9 mouse cellular contexts compared by ENCODE assay signal in genomic region chr7:144074718-144075117, GRCm38 (mm10).
DNase-seq lines count a peak whose midpoint lies in the region; ATAC-seq and TF ChIP-seq lines count a peak whose summit lies in the region.
"Had no signal": no experiment of that assay in that cellular context is flagged by ENCODE, and none has a peak within 500 bp of the region (broad histone marks: within the 10 kb centered on the region; RNA-seq: fewer than 3 reads in every experiment).

No protein-coding gene starts in this region.

- H3K27ac ChIP-seq in stomach, postnatal 0 days (replicated peaks): no peak overlapping the region
- H3K27ac ChIP-seq: macrophage had no signal

- DNase-seq in heart, adult 8-10 months (ENCODE audit: low spot score): peak; percentile 14
- no peak for DNase-seq in heart, adult 11 months
- peak; percentile 19 for DNase-seq in MN1 (ENCODE audit: low spot score)
- peak; percentile 85 to 92 for DNase-seq in cerebellum, postnatal 14 days
- DNase-seq in gastrocnemius, postnatal 25 days: peak; percentile 9
- DNase-seq in left cerebral cortex, adult 18-20 months (ENCODE audit: low spot score in 2 of 2): peak; percentile 75 to 86
- peak; percentile 27 to 34 for DNase-seq in monocyte, adult 2 months (ENCODE audit: low read depth in 1 of 2, low spot score in 2 of 2)
- peak; percentile 79 for DNase-seq in stomach, postnatal 0 days (ENCODE audit: low spot score)

- TF ChIP-seq CTCF in stomach, postnatal 0 days (IDR thresholded peaks at IDR 0.05; ENCODE audit: low read depth): peak; percentile 91

- peak; percentile 33; the same call in 1 of the 2 replicates for ATAC-seq in stomach, postnatal 0 days (ENCODE audit: low FRiP score, low TSS enrichment)

- H3K4me2 ChIP-seq in stomach, postnatal 0 days (replicated peaks; ENCODE audit: low read depth): no peak overlapping the region

- H3K9me3 ChIP-seq in stomach, postnatal 0 days (ENCODE audit: control insufficient read depth, low read length): no peaks in the 10 kb centered on the region

- 20% methylated on average over 3 of the region's 3 CpGs for WGBS in stomach, postnatal 0 days

- no peaks in the 10 kb centered on the region for H3K27me3 ChIP-seq in stomach, postnatal 0 days (ENCODE audit: control insufficient read depth, insufficient read depth, low read length)

- TF ChIP-seq EP300 in stomach, postnatal 0 days (optimal IDR thresholded peaks at IDR 0.05): no peak

- no peak overlapping the region for H3K9ac ChIP-seq in stomach, postnatal 0 days (ENCODE audit: low read length)

- no peaks in the 10 kb centered on the region for H3K4me1 ChIP-seq in stomach, postnatal 0 days (replicated peaks; ENCODE audit: control insufficient read depth, insufficient read depth)

- H3K4me3 ChIP-seq in stomach, postnatal 0 days (ENCODE audit: low read depth, low read length): no peak overlapping the region

- no peaks in the 10 kb centered on the region for H3K36me3 ChIP-seq in stomach, postnatal 0 days (ENCODE audit: control insufficient read depth, insufficient read depth, low read length)
